Mouse (Mus musculus) stomach, embryonic 15.5 days (tissue): ENCODE data around the gene Klhdc3. TPM values are rescaled to one million over a fixed set of nuclear protein-coding genes. Genes with fewer than 3 reads are reported as not detected.

Experiments used
- ATAC-seq: fragments of 200-750 bp; cut with Nextera tagmentation; 2 replicates; pipeline ENCODE4 v1.8.0; 2017; ENCODE audit warnings: low read depth, moderate number of reproducible peaks, moderate TSS enrichment; ENCODE audit not compliant: insufficient read depth, low FRiP score
- H3K27ac ChIP-seq: fragments of 300-500 bp; sonication (generic); 2 replicates; pipeline ENCODE4 v1.5.1; 2015; ENCODE audit warnings: mild to moderate bottlenecking, inconsistent platforms
- H3K27me3 ChIP-seq: fragments of 300-500 bp; sonication (generic); replicated peaks from 2 replicates; pipeline ENCODE4 v1.6.1; 2015; ENCODE audit warnings: inconsistent platforms
- H3K36me3 ChIP-seq: fragments of 300-500 bp; sonication (generic); 2 replicates; pipeline ENCODE4 v1.6.1; 2015; ENCODE audit warnings: inconsistent platforms
- H3K4me1 ChIP-seq: fragments of 300-500 bp; sonication (generic); 2 replicates; pipeline ENCODE4 v1.6.1; 2015; ENCODE audit warnings: inconsistent platforms
- H3K4me2 ChIP-seq: fragments of 300-500 bp; sonication (generic); 2 replicates; pipeline ENCODE4 v1.6.1; 2015; ENCODE audit warnings: mild to moderate bottlenecking, inconsistent platforms
- H3K4me3 ChIP-seq: fragments of 300-500 bp; sonication (generic); replicated peaks from 2 replicates; pipeline ENCODE4 v1.5.1; 2015; ENCODE audit warnings: inconsistent platforms
- H3K9ac ChIP-seq: fragments of 300-500 bp; sonication (generic); 2 replicates; pipeline ENCODE4 v1.6.1; 2015; ENCODE audit warnings: inconsistent platforms
- H3K9me3 ChIP-seq: fragments of 300-500 bp; sonication (generic); 2 replicates; pipeline ENCODE4 v1.6.1; 2016; ENCODE audit warnings: inconsistent platforms
- WGBS: fragments of 180-500 bp; shearing (Covaris S2); methylation state at CpG from one replicate; pipeline ENCODE4 v1.1.7; 2015; 5-methylcytosine and 5-hydroxymethylcytosine counted together
- polyA plus RNA-seq: library from polyadenylated mRNA; unstranded; fragments of >200 nt; fragmentation: Nextera tagmentation; extraction: Ambion mirVana; gene quantifications from 2 replicates; pipeline ENCODE4 v1.2.1, GENCODE M21; 2015

Klhdc3 gene
- polyA plus RNA-seq, 1 experiment from 2014 or later: 102 TPM

- peak overlapping the region; percentile 67 for H3K4me3 ChIP-seq
- no peak overlapping the region; the same call in 1 of the 2 replicates for H3K9ac ChIP-seq
- H3K27me3 ChIP-seq: no peaks in the 10 kb centered on the region
- WGBS: 27% methylated on average over 15 of the region's 15 CpGs
- H3K27ac ChIP-seq: peak overlapping the region; percentile 96
- H3K4me2 ChIP-seq: peak overlapping the region; percentile 70
- no peaks in the 10 kb centered on the region for H3K9me3 ChIP-seq
- H3K36me3 ChIP-seq: peaks cover 23% of the 10 kb centered on the region
- no peak for ATAC-seq
- H3K4me1 ChIP-seq: peaks cover 39% of the 10 kb centered on the region
Observed at GRCm38 (mm10) chr17:46649811-46650210, 30.9 kb downstream of the Klhdc3 start.

- H3K4me3 ChIP-seq: no peak overlapping the region
- no peak for ATAC-seq
- peaks cover 48% of the 10 kb centered on the region for H3K4me1 ChIP-seq
- no peaks in the 10 kb centered on the region for H3K9me3 ChIP-seq
- no peaks in the 10 kb centered on the region for H3K27me3 ChIP-seq
- 89% methylated on average over 9 of the region's 9 CpGs for WGBS
- H3K36me3 ChIP-seq: peaks cover 10% of the 10 kb centered on the region
- H3K4me2 ChIP-seq: no peak overlapping the region
- H3K27ac ChIP-seq: no peak overlapping the region
- no peak overlapping the region for H3K9ac ChIP-seq
Observed at GRCm38 (mm10) chr17:46648436-46648835, 32.3 kb downstream of the Klhdc3 start.

GRCm38 (mm10) chr17:46647279-46647678, 33.4 kb downstream of the Klhdc3 start:
- no peak overlapping the region for H3K4me3 ChIP-seq
- 90% methylated on average over 7 of the region's 7 CpGs for WGBS
- H3K27me3 ChIP-seq: no peaks in the 10 kb centered on the region
- H3K36me3 ChIP-seq: no peaks in the 10 kb centered on the region; the same call in 1 of the 2 replicates
- ATAC-seq: no peak
- H3K9ac ChIP-seq: no peak overlapping the region
- H3K9me3 ChIP-seq: no peaks in the 10 kb centered on the region
- H3K27ac ChIP-seq: no peak overlapping the region
- peaks cover 43% of the 10 kb centered on the region for H3K4me1 ChIP-seq
- H3K4me2 ChIP-seq: peak overlapping the region; percentile 57; the same call in 1 of the 2 replicates

GRCm38 (mm10) chr17:46646322-46646662, 34.4 kb downstream of the Klhdc3 start:
- WGBS: under 1% methylated on average over 19 of the region's 19 CpGs
- Histone ChIP-seq H3K27ac (peak overlapping the region; percentile 84), H3K9me3 (no peaks in the 10 kb centered on the region), H3K4me2 (peak overlapping the region; percentile 57), H3K27me3 (no peaks in the 10 kb centered on the region), H3K9ac (peak overlapping the region; percentile 71), H3K4me3 (peak overlapping the region; percentile 80), H3K36me3 (peaks cover 6% of the 10 kb centered on the region), H3K4me1 (peaks cover 33% of the 10 kb centered on the region)
- ATAC-seq: no peak

- Histone ChIP-seq H3K9ac (peak within 1 kb of the TSS; percentile 71), H3K4me2 (peak within 1 kb of the TSS; percentile 90), H3K27me3 (no peaks in the 10 kb centered on the region), H3K4me1 (peaks cover 31% of the 10 kb centered on the region), H3K36me3 (peaks cover 8% of the 10 kb centered on the region), H3K4me3 (peak within 1 kb of the TSS; percentile 80), H3K9me3 (no peaks in the 10 kb centered on the region), H3K27ac (peak within 1 kb of the TSS; percentile 88)
- ATAC-seq: peak; percentile 69
- under 1% methylated on average over 53 of the region's 53 CpGs for WGBS
Observed at GRCm38 (mm10) chr17:46645561-46646321, 35.0 kb downstream of the Klhdc3 start, which contains the start of the genes Klc4 and Mrpl2. Gene Klc4, minus strand, starts transcription at chr17:46646022. Gene Mrpl2, plus strand, starts transcription at chr17:46646229.

GRCm38 (mm10) chr17:46644916-46645475, 35.7 kb downstream of the Klhdc3 start:
- peak overlapping the region; percentile 80 for H3K4me3 ChIP-seq
- peak overlapping the region; percentile 90 for H3K4me2 ChIP-seq
- 8% methylated on average over 11 of the region's 11 CpGs for WGBS
- no peaks in the 10 kb centered on the region for H3K27me3 ChIP-seq
- no peaks in the 10 kb centered on the region for H3K9me3 ChIP-seq
- peaks cover 29% of the 10 kb centered on the region for H3K4me1 ChIP-seq
- peaks cover 13% of the 10 kb centered on the region for H3K36me3 ChIP-seq
- ATAC-seq: peak; percentile 45
- peak overlapping the region; percentile 88 for H3K27ac ChIP-seq
- H3K9ac ChIP-seq: peak overlapping the region; percentile 46; the same call in 1 of the 2 replicates

GRCm38 (mm10) chr17:46644152-46644805, 36.4 kb downstream of the Klhdc3 start:
- 81% methylated on average over 12 of the region's 12 CpGs for WGBS
- peak overlapping the region; percentile 90 for H3K4me2 ChIP-seq
- H3K36me3 ChIP-seq: peaks cover 13% of the 10 kb centered on the region
- H3K4me3 ChIP-seq: peak overlapping the region; percentile 80
- peak overlapping the region; percentile 88; the same call in 1 of the 2 replicates for H3K27ac ChIP-seq
- H3K4me1 ChIP-seq: peaks cover 25% of the 10 kb centered on the region
- no peak for ATAC-seq
- H3K9ac ChIP-seq: no peak overlapping the region
- H3K27me3 ChIP-seq: no peaks in the 10 kb centered on the region
- H3K9me3 ChIP-seq: no peaks in the 10 kb centered on the region

- H3K4me1 ChIP-seq: peaks cover 25% of the 10 kb centered on the region
- no peak overlapping the region for H3K27ac ChIP-seq
- peaks cover 13% of the 10 kb centered on the region for H3K36me3 ChIP-seq
- no peak for ATAC-seq
- H3K4me3 ChIP-seq: no peak overlapping the region
- no peaks in the 10 kb centered on the region for H3K9me3 ChIP-seq
- 85% methylated on average over 17 of the region's 17 CpGs for WGBS
- no peaks in the 10 kb centered on the region for H3K27me3 ChIP-seq
- H3K9ac ChIP-seq: no peak overlapping the region
- H3K4me2 ChIP-seq: no peak overlapping the region
Observed at GRCm38 (mm10) chr17:46642060-46642459, 38.7 kb downstream of the Klhdc3 start.

- WGBS: 75% methylated on average over 9 of the region's 9 CpGs
- H3K9ac ChIP-seq: no peak overlapping the region
- no peak overlapping the region for H3K4me2 ChIP-seq
- H3K36me3 ChIP-seq: peaks cover 23% of the 10 kb centered on the region
- H3K27me3 ChIP-seq: no peaks in the 10 kb centered on the region
- no peak overlapping the region for H3K4me3 ChIP-seq
- ATAC-seq: no peak
- H3K9me3 ChIP-seq: no peaks in the 10 kb centered on the region
- peaks cover 23% of the 10 kb centered on the region for H3K4me1 ChIP-seq
- no peak overlapping the region for H3K27ac ChIP-seq
Observed at GRCm38 (mm10) chr17:46639929-46640328, 40.8 kb downstream of the Klhdc3 start.

GRCm38 (mm10) chr17:46636831-46637523, 43.7 kb downstream of the Klhdc3 start:
- WGBS: 21% methylated on average over 15 of the region's 15 CpGs
- Histone ChIP-seq H3K9ac (no peak overlapping the region), H3K4me1 (peaks cover 9% of the 10 kb centered on the region), H3K4me3 (no peak overlapping the region), H3K27me3 (no peaks in the 10 kb centered on the region), H3K4me2 (peak overlapping the region; percentile 36), H3K27ac (no peak overlapping the region), H3K36me3 (peaks cover 32% of the 10 kb centered on the region), H3K9me3 (no peaks in the 10 kb centered on the region)
- no peak for ATAC-seq

- H3K9ac ChIP-seq: peak overlapping the region; percentile 19; the same call in 1 of the 2 replicates
- H3K4me2 ChIP-seq: peak overlapping the region; percentile 71
- peaks cover 13% of the 10 kb centered on the region for H3K36me3 ChIP-seq
- 7% methylated on average over 12 of the region's 12 CpGs for WGBS
- peaks cover 47% of the 10 kb centered on the region for H3K4me1 ChIP-seq
- peak overlapping the region; percentile 89 for H3K4me3 ChIP-seq
- H3K27me3 ChIP-seq: no peaks in the 10 kb centered on the region
- no peaks in the 10 kb centered on the region for H3K9me3 ChIP-seq
- peak; percentile 82 for ATAC-seq
- peak overlapping the region; percentile 96 for H3K27ac ChIP-seq
Observed at GRCm38 (mm10) chr17:46629685-46630441, 50.9 kb downstream of the Klhdc3 start.
